Mouse (Mus musculus) midbrain, embryonic 12.5 days (tissue): Measurements from ENCODE around the gene Sys1. TPM values are rescaled to one million over a fixed set of nuclear protein-coding genes. Genes with fewer than 3 reads are reported as not detected.

Experiments
- ATAC-seq: fragments of 200-750 bp; cut with Nextera tagmentation; 2 replicates; pipeline ENCODE4 v1.8.0; 2017; ENCODE audit warnings: low read depth, moderate TSS enrichment, moderate library complexity; ENCODE audit not compliant: low FRiP score
- H3K27ac ChIP-seq: fragments of 300-500 bp; sonication (generic); replicated peaks from 2 replicates; pipeline ENCODE4 v1.5.1; 2016; ENCODE audit warnings: mild to moderate bottlenecking
- H3K27me3 ChIP-seq: fragments of 300-500 bp; sonication (generic); 2 replicates; pipeline ENCODE4 v1.6.1; 2016; ENCODE audit warnings: mild to moderate bottlenecking
- H3K36me3 ChIP-seq: fragments of 300-500 bp; sonication (generic); 2 replicates; pipeline ENCODE4 v1.6.1; 2016
- H3K4me1 ChIP-seq: fragments of 300-500 bp; sonication (generic); 2 replicates; pipeline ENCODE4 v1.6.1; 2016
- H3K4me2 ChIP-seq: fragments of 300-500 bp; sonication (generic); replicated peaks from 2 replicates; pipeline ENCODE4 v1.6.1; 2016; ENCODE audit warnings: mild to moderate bottlenecking, moderate library complexity
- H3K4me3 ChIP-seq: fragments of 300-500 bp; sonication (generic); 2 replicates; pipeline ENCODE4 v1.5.1; 2016; ENCODE audit warnings: mild to moderate bottlenecking
- H3K9ac ChIP-seq: fragments of 300-500 bp; sonication (generic); replicated peaks from 2 replicates; pipeline ENCODE4 v1.6.1; 2016; ENCODE audit warnings: mild to moderate bottlenecking, moderate library complexity
- H3K9me3 ChIP-seq: fragments of 300-500 bp; sonication (generic); 2 replicates; pipeline ENCODE4 v1.6.1; 2016; ENCODE audit warnings: mild to moderate bottlenecking
- WGBS: fragments of 180-500 bp; shearing (Covaris S2); methylation state at CpG from one replicate; pipeline ENCODE4 v1.1.7; 2016; 5-methylcytosine and 5-hydroxymethylcytosine counted together
- polyA plus RNA-seq: library from polyadenylated mRNA; unstranded; fragments of >200 nt; fragmentation: Nextera tagmentation; extraction: Ambion mirVana; gene quantifications from 2 replicates; pipeline ENCODE4 v1.2.1, GENCODE M21; 2016

Gene Sys1
- polyA plus RNA-seq, 1 experiment from 2014 or later: 68.8 TPM

GRCm38 (mm10) chr2:164425401-164425800 lies 31.4 kb upstream of the Sys1 start:
- WGBS: 92% methylated on average over 5 of the region's 5 CpGs
- Histone ChIP-seq H3K9ac (no peak overlapping the region), H3K4me3 (no peak overlapping the region), H3K36me3 (no peaks in the 10 kb centered on the region), H3K27me3 (no peaks in the 10 kb centered on the region), H3K4me1 (no peaks in the 10 kb centered on the region), H3K4me2 (no peak overlapping the region), H3K27ac (no peak overlapping the region), H3K9me3 (0 out of 2 replicates have a peak, but pooled peaks cover 2% of the 10 kb centered on the region)
- no peak for ATAC-seq

- H3K4me2 ChIP-seq: no peak overlapping the region
- WGBS: 32% methylated on average over 12 of the region's 12 CpGs
- 0 out of 2 replicates have a peak, but pooled peaks cover 2% of the 10 kb centered on the region for H3K9me3 ChIP-seq
- H3K27ac ChIP-seq: no peak overlapping the region
- 0 out of 2 replicates have a peak, but pooled peaks cover 6% of the 10 kb centered on the region for H3K27me3 ChIP-seq
- H3K9ac ChIP-seq: no peak overlapping the region
- no peaks in the 10 kb centered on the region for H3K36me3 ChIP-seq
- peaks cover 6% of the 10 kb centered on the region; the same call in 1 of the 2 replicates for H3K4me1 ChIP-seq
- no peak for ATAC-seq
- no peak overlapping the region for H3K4me3 ChIP-seq
Observed at GRCm38 (mm10) chr2:164426121-164426520, 30.6 kb upstream of the Sys1 start.

- 70% methylated on average over 5 of the region's 5 CpGs for WGBS
- H3K27me3 ChIP-seq: 0 out of 2 replicates have a peak, but pooled peaks cover 6% of the 10 kb centered on the region
- no peak overlapping the region for H3K4me2 ChIP-seq
- no peaks in the 10 kb centered on the region for H3K36me3 ChIP-seq
- no peak overlapping the region for H3K9ac ChIP-seq
- no peak for ATAC-seq
- 0 out of 2 replicates have a peak, but pooled peaks cover 2% of the 10 kb centered on the region for H3K9me3 ChIP-seq
- H3K4me1 ChIP-seq: peaks cover 6% of the 10 kb centered on the region
- no peak overlapping the region for H3K4me3 ChIP-seq
- no peak overlapping the region for H3K27ac ChIP-seq
Observed at GRCm38 (mm10) chr2:164426952-164427351, 29.8 kb upstream of the Sys1 start.

- Histone ChIP-seq H3K4me2 (no peak overlapping the region), H3K36me3 (no peaks in the 10 kb centered on the region), H3K27ac (no peak overlapping the region), H3K4me1 (peaks cover 17% of the 10 kb centered on the region), H3K9me3 (0 out of 2 replicates have a peak, but pooled peaks cover 2% of the 10 kb centered on the region), H3K27me3 (0 out of 2 replicates have a peak, but pooled peaks cover 6% of the 10 kb centered on the region), H3K9ac (no peak overlapping the region), H3K4me3 (no peak overlapping the region)
- 36% methylated on average over 5 of the region's 5 CpGs for WGBS
- no peak for ATAC-seq
Observed at GRCm38 (mm10) chr2:164428451-164428850, 28.3 kb upstream of the Sys1 start.

GRCm38 (mm10) chr2:164429881-164430615 lies 26.7 kb upstream of the Sys1 start:
- WGBS: 41% methylated on average over 15 of the region's 15 CpGs
- Histone ChIP-seq H3K9me3 (no peaks in the 10 kb centered on the region), H3K27me3 (peaks cover 6% of the 10 kb centered on the region; the same call in 1 of the 2 replicates), H3K4me1 (peaks cover 17% of the 10 kb centered on the region), H3K4me2 (no peak overlapping the region), H3K36me3 (no peaks in the 10 kb centered on the region), H3K9ac (no peak overlapping the region), H3K27ac (no peak overlapping the region), H3K4me3 (no peak overlapping the region)
- ATAC-seq: no peak

- 21% methylated on average over 7 of the region's 7 CpGs for WGBS
- Histone ChIP-seq H3K9ac (no peak overlapping the region), H3K9me3 (no peaks in the 10 kb centered on the region), H3K4me2 (no peak overlapping the region), H3K27ac (no peak overlapping the region), H3K4me1 (peaks cover 17% of the 10 kb centered on the region), H3K36me3 (no peaks in the 10 kb centered on the region), H3K27me3 (peaks cover 6% of the 10 kb centered on the region; the same call in 1 of the 2 replicates), H3K4me3 (no peak overlapping the region)
- no peak for ATAC-seq
Observed at GRCm38 (mm10) chr2:164430697-164431096, 26.1 kb upstream of the Sys1 start.

GRCm38 (mm10) chr2:164431676-164432465 lies 24.9 kb upstream of the Sys1 start:
- Histone ChIP-seq H3K27me3 (peaks cover 6% of the 10 kb centered on the region; the same call in 1 of the 2 replicates), H3K9ac (no peak overlapping the region), H3K9me3 (no peaks in the 10 kb centered on the region), H3K4me3 (no peak overlapping the region), H3K36me3 (no peaks in the 10 kb centered on the region), H3K4me1 (peaks cover 24% of the 10 kb centered on the region), H3K4me2 (no peak overlapping the region), H3K27ac (no peak overlapping the region)
- ATAC-seq: no peak
- 65% methylated on average over 9 of the region's 9 CpGs for WGBS

GRCm38 (mm10) chr2:164432541-164433191 lies 24.1 kb upstream of the Sys1 start:
- WGBS: 40% methylated on average over 22 of the region's 22 CpGs
- Histone ChIP-seq H3K4me2 (no peak overlapping the region), H3K36me3 (no peaks in the 10 kb centered on the region), H3K4me1 (peaks cover 24% of the 10 kb centered on the region), H3K9ac (no peak overlapping the region), H3K27ac (no peak overlapping the region), H3K9me3 (no peaks in the 10 kb centered on the region), H3K27me3 (peaks cover 6% of the 10 kb centered on the region; the same call in 1 of the 2 replicates), H3K4me3 (no peak overlapping the region)
- ATAC-seq: no peak

- Histone ChIP-seq H3K27ac (no peak overlapping the region), H3K36me3 (no peaks in the 10 kb centered on the region), H3K9me3 (no peaks in the 10 kb centered on the region), H3K27me3 (peaks cover 6% of the 10 kb centered on the region; the same call in 1 of the 2 replicates), H3K4me3 (no peak overlapping the region), H3K9ac (no peak overlapping the region), H3K4me1 (peaks cover 24% of the 10 kb centered on the region), H3K4me2 (no peak overlapping the region)
- no peak for ATAC-seq
- 78% methylated on average over 9 of the region's 9 CpGs for WGBS
Observed at GRCm38 (mm10) chr2:164433278-164433895, 23.4 kb upstream of the Sys1 start.

- Histone ChIP-seq H3K27ac (no peak overlapping the region), H3K4me1 (peaks cover 24% of the 10 kb centered on the region), H3K27me3 (peaks cover 10% of the 10 kb centered on the region; the same call in 1 of the 2 replicates), H3K9ac (no peak overlapping the region), H3K9me3 (no peaks in the 10 kb centered on the region), H3K4me3 (no peak overlapping the region), H3K36me3 (no peaks in the 10 kb centered on the region), H3K4me2 (no peak overlapping the region)
- no peak for ATAC-seq
- WGBS: 95% methylated on average over 3 of the region's 3 CpGs
Observed at GRCm38 (mm10) chr2:164434681-164435080, 22.1 kb upstream of the Sys1 start.

GRCm38 (mm10) chr2:164435216-164436090 lies 21.3 kb upstream of the Sys1 start:
- Histone ChIP-seq H3K4me3 (no peak overlapping the region), H3K4me2 (no peak overlapping the region), H3K27ac (no peak overlapping the region), H3K4me1 (peaks cover 24% of the 10 kb centered on the region), H3K27me3 (peaks cover 14% of the 10 kb centered on the region; the same call in 1 of the 2 replicates), H3K9ac (no peak overlapping the region), H3K9me3 (no peaks in the 10 kb centered on the region), H3K36me3 (no peaks in the 10 kb centered on the region)
- 66% methylated on average over 5 of the region's 5 CpGs for WGBS
- no peak for ATAC-seq
